Comparison of ENCODE assay signal across 8 mouse cellular contexts in the genomic region with DNA sequence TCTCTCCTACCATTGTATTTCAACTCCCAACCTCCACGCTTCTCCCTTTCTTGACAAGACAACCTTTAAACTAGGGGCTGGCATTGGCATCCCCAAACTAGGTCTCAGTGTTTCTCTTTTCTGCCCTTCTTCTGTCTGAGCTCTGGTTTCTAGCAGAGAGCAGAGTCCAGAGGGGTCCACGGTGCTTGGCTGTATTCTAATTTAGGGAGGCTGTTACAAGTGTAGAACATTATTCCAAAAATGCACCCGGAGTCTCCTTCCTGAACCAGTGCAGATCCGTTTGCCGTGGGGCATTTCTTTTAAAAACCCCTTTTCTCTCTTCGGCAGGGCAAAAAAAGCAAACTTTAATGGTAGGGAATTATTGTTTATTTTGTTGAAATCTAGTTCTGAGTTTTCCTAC. TPM values are rescaled to one million over a fixed set of nuclear protein-coding genes. Genes with fewer than 3 reads are reported as not detected.
DNase-seq lines count a peak whose midpoint lies in the region; ATAC-seq and TF ChIP-seq lines count a peak whose summit lies in the region.

No protein-coding gene starts in this region.

- H3K27me3 ChIP-seq in lung, embryonic 15.5 days, result no peaks in the 10 kb centered on the region
- H3K27me3 ChIP-seq in hindbrain, postnatal 0 days (ENCODE audit: insufficient read depth, low read length), result no peaks in the 10 kb centered on the region
- H3K27me3 ChIP-seq in midbrain, embryonic 14.5 days (ENCODE audit: control insufficient read depth, insufficient read depth, low read length), result no peaks in the 10 kb centered on the region

- ATAC-seq in lung, embryonic 15.5 days (ENCODE audit: borderline replicate concordance, extremely low read depth, low FRiP score, low TSS enrichment), result no peak
- no peak for ATAC-seq in hindbrain, postnatal 0 days
- ATAC-seq in midbrain, embryonic 14.5 days (ENCODE audit: low FRiP score, low TSS enrichment), result no peak

- intact Hi-C loops in gastrocnemius, postnatal 36 days (cut with DNase I), result loop anchor here (1.0 to 5.0 kb wide), 4 partner anchors 65 to 253 kb away; partner anchors contain the start of genes Cyb5rl and Mrpl37
- intact Hi-C loops in left cerebral cortex, postnatal 10 days (cut with DNase I), result loop anchor here (1.0 to 5.0 kb wide), 4 partner anchors 69 to 253 kb away; partner anchors contain the start of genes Cyb5rl and Mrpl37

- no peak for TF ChIP-seq CTCF in embryonic fibroblast, embryonic 13.5 days (IDR thresholded peaks at IDR 0.05; ENCODE audit: borderline replicate concordance, insufficient read depth, low read length)
- TF ChIP-seq CTCF in hindbrain, postnatal 0 days (IDR thresholded peaks at IDR 0.05; ENCODE audit: low read depth), result no peak

- no peaks in the 10 kb centered on the region for H3K9me3 ChIP-seq in lung, embryonic 15.5 days
- no peaks in the 10 kb centered on the region for H3K9me3 ChIP-seq in hindbrain, postnatal 0 days (ENCODE audit: low read length)
- H3K9me3 ChIP-seq in midbrain, embryonic 14.5 days (ENCODE audit: control insufficient read depth, low read length), result no peaks in the 10 kb centered on the region

- H3K36me3 ChIP-seq in lung, embryonic 15.5 days, result 0 out of 2 replicates have a peak, but pooled peaks cover under 1% of the 10 kb centered on the region
- H3K36me3 ChIP-seq in hindbrain, postnatal 0 days (ENCODE audit: insufficient read depth, low read length), result no peaks in the 10 kb centered on the region
- H3K36me3 ChIP-seq in midbrain, embryonic 14.5 days (ENCODE audit: control insufficient read depth, insufficient read depth, low read length), result peaks cover 9% of the 10 kb centered on the region

- peaks cover 62% of the 10 kb centered on the region for H3K4me1 ChIP-seq in lung, embryonic 15.5 days
- peaks cover 3% of the 10 kb centered on the region; the same call in 1 of the 2 replicates for H3K4me1 ChIP-seq in embryonic fibroblast, embryonic 13.5 days (ENCODE audit: control insufficient read depth, insufficient read depth, low read length)
- peaks cover 34% of the 10 kb centered on the region for H3K4me1 ChIP-seq in hindbrain, postnatal 0 days (ENCODE audit: insufficient read depth, low read length)
- H3K4me1 ChIP-seq in midbrain, embryonic 14.5 days (ENCODE audit: control insufficient read depth, insufficient read depth, low read length), result peaks cover 42% of the 10 kb centered on the region

- WGBS in lung, embryonic 15.5 days, result under 1% methylated on average over 6 of the region's 6 CpGs
- WGBS in hindbrain, postnatal 0 days, result 0% methylated on average over 6 of the region's 6 CpGs
- WGBS in midbrain, embryonic 14.5 days, result 1% methylated on average over 6 of the region's 6 CpGs

- TF ChIP-seq POLR2A in embryonic fibroblast, embryonic 13.5 days (IDR thresholded peaks at IDR 0.05; ENCODE audit: low read depth, low read length), result no peak

- H3K9ac ChIP-seq in lung, embryonic 15.5 days, result no peak overlapping the region
- H3K9ac ChIP-seq in hindbrain, postnatal 0 days (replicated peaks; ENCODE audit: low read length), result peak overlapping the region; percentile 35; the same call in 1 of the 2 replicates
- H3K9ac ChIP-seq in midbrain, embryonic 14.5 days (replicated peaks; ENCODE audit: low read length), result peak overlapping the region; percentile 45; the same call in 1 of the 2 replicates

- no peak for DNase-seq in lung, adult 18-20 months
- no peak for DNase-seq in hindbrain, postnatal 0 days (ENCODE audit: low spot score)
- no peak for DNase-seq in midbrain, embryonic 14.5 days
- no peak for DNase-seq in gastrocnemius, postnatal 36 days
- no peak for DNase-seq in right cerebral cortex, postnatal 25 days
- no peak for DNase-seq in left cerebral cortex, postnatal 10 days (ENCODE audit: extremely low spot score in 1 of 2, low spot score in 2 of 2)

- peak overlapping the region; percentile 82 for H3K4me3 ChIP-seq in lung, embryonic 15.5 days
- peak overlapping the region; percentile 18; the same call in 1 of the 2 replicates for H3K4me3 ChIP-seq in embryonic fibroblast, embryonic 13.5 days (ENCODE audit: insufficient read depth, low read length)
- peak overlapping the region; percentile 96 for H3K4me3 ChIP-seq in hindbrain, postnatal 0 days (ENCODE audit: low read length)
- peak overlapping the region; percentile 100 for H3K4me3 ChIP-seq in midbrain, embryonic 14.5 days (replicated peaks; ENCODE audit: low read depth, low read length)

- peak overlapping the region; percentile 99 for H3K27ac ChIP-seq in lung, embryonic 15.5 days
- H3K27ac ChIP-seq in embryonic fibroblast, embryonic 13.5 days (ENCODE audit: insufficient read depth, low read length), result peak overlapping the region; percentile 97
- peak overlapping the region; percentile 81 for H3K27ac ChIP-seq in hindbrain, postnatal 0 days
- peak overlapping the region; percentile 99 for H3K27ac ChIP-seq in midbrain, embryonic 14.5 days (replicated peaks; ENCODE audit: low read depth, low read length)

- peak overlapping the region; percentile 88 for H3K4me2 ChIP-seq in lung, embryonic 15.5 days
- H3K4me2 ChIP-seq in hindbrain, postnatal 0 days (ENCODE audit: low read depth, low read length), result peak overlapping the region; percentile 81
- peak overlapping the region; percentile 96 for H3K4me2 ChIP-seq in midbrain, embryonic 14.5 days (ENCODE audit: low read length)

RNA-seq across cellular contexts. Expression of gene Ssbp3, which starts 0.7 kb away (rescaled TPM):
- polyA plus RNA-seq in lung, embryonic 15.5 days (2015; fragmentation: Nextera tagmentation; extraction: Ambion mirVana), result 90.3 and 90.4 TPM in 2 replicates
- 104 and 145 TPM in 2 replicates for polyA plus RNA-seq in embryonic fibroblast, embryonic 13.5 days (2011; ENCODE audit: insufficient read length, low read depth, missing spikeins)
- 155 and 156 TPM in 2 replicates for total RNA-seq in hindbrain, postnatal 0 days (2014; rRNA removed)
- polyA plus RNA-seq in hindbrain, postnatal 0 days (2015; fragmentation: Nextera tagmentation; extraction: Ambion mirVana), result 102 and 108 TPM in 2 replicates
- polyA plus RNA-seq in midbrain, embryonic 14.5 days (2014; fragmentation: Nextera tagmentation; extraction: Ambion mirVana), result 147 and 187 TPM in 2 replicates
- total RNA-seq in gastrocnemius, postnatal 36 days (2021), result 10 to 100 TPM; 21.3 to 25.6 TPM
- 100 to 1,000 TPM; 114 to 119 TPM for total RNA-seq in left cerebral cortex, postnatal 10 days (2021)

Comparison
In these comparisons a context has a peak if more than half of its experiments do, and no peak if none do; other contexts are left out.
1. H3K4me3 ChIP-seq: peak in every context shown above with its lines; median percentile 100 in midbrain, embryonic 14.5 days; 96 in hindbrain, postnatal 0 days; 82 in lung, embryonic 15.5 days; 18 in embryonic fibroblast, embryonic 13.5 days.